In genomic region chr7:83631828-83632681, GRCm38 (mm10) we compare ENCODE assay signal across 8 mouse cellular contexts. TPM values are rescaled to one million over a fixed set of nuclear protein-coding genes. Genes with fewer than 3 reads are reported as not detected.
DNase-seq lines count a peak whose midpoint lies in the region; ATAC-seq and TF ChIP-seq lines count a peak whose summit lies in the region.

Gene Stard5, plus strand, starts transcription at chr7:83631959.

- H3K36me3 ChIP-seq in G1E (replicated peaks): peaks cover 2% of the 10 kb centered on the region
- no peaks in the 10 kb centered on the region for H3K36me3 ChIP-seq in forebrain, postnatal 0 days (ENCODE audit: insufficient read depth)
- H3K36me3 ChIP-seq in lung, embryonic 15.5 days: no peaks in the 10 kb centered on the region

- H3K9me3 ChIP-seq in G1E (replicated peaks): no peaks in the 10 kb centered on the region
- H3K9me3 ChIP-seq in forebrain, postnatal 0 days (ENCODE audit: low read length): no peaks in the 10 kb centered on the region
- H3K9me3 ChIP-seq in lung, embryonic 15.5 days: no peaks in the 10 kb centered on the region

- no peaks in the 10 kb centered on the region for H3K27me3 ChIP-seq in G1E (ENCODE audit: insufficient read depth, low read length)
- no peaks in the 10 kb centered on the region for H3K27me3 ChIP-seq in forebrain, postnatal 0 days (ENCODE audit: insufficient read depth, low read length)
- no peaks in the 10 kb centered on the region for H3K27me3 ChIP-seq in lung, embryonic 15.5 days

- peak within 1 kb of the TSS; percentile 77 for H3K4me3 ChIP-seq in G1E (ENCODE audit: low read depth, low read length)
- peak within 1 kb of the TSS; percentile 48 for H3K4me3 ChIP-seq in forebrain, postnatal 0 days (ENCODE audit: low read depth, low read length)
- H3K4me3 ChIP-seq in lung, embryonic 15.5 days: peak within 1 kb of the TSS; percentile 69

- H3K27ac ChIP-seq in forebrain, postnatal 0 days (ENCODE audit: low read depth, low read length): peak within 1 kb of the TSS; percentile 66
- H3K27ac ChIP-seq in lung, embryonic 15.5 days: peak within 1 kb of the TSS; percentile 76

- H3K4me2 ChIP-seq in forebrain, postnatal 0 days (ENCODE audit: low read depth): peak within 1 kb of the TSS; percentile 80
- H3K4me2 ChIP-seq in lung, embryonic 15.5 days: peak within 1 kb of the TSS; percentile 89

- under 1% methylated on average over 35 of the region's 35 CpGs for WGBS in forebrain, postnatal 0 days
- under 1% methylated on average over 35 of the region's 35 CpGs for WGBS in lung, embryonic 15.5 days

- H3K9ac ChIP-seq in forebrain, postnatal 0 days: peak within 1 kb of the TSS; percentile 62
- H3K9ac ChIP-seq in lung, embryonic 15.5 days: peak within 1 kb of the TSS; percentile 80

- TF ChIP-seq CTCF in G1E (IDR thresholded peaks at IDR 0.05; ENCODE audit: low read depth, low read length): no peak
- 0 out of 2 replicates have a peak, but pooled peaks have one; percentile 18 for TF ChIP-seq CTCF in forebrain, postnatal 0 days (IDR thresholded peaks at IDR 0.05; ENCODE audit: low read depth)

- H3K4me1 ChIP-seq in G1E (ENCODE audit: insufficient read depth, low read depth, low read length): peaks cover 16% of the 10 kb centered on the region
- peaks cover 9% of the 10 kb centered on the region; the same call in 1 of the 2 replicates for H3K4me1 ChIP-seq in forebrain, postnatal 0 days (ENCODE audit: insufficient read depth)
- H3K4me1 ChIP-seq in lung, embryonic 15.5 days: peaks cover 19% of the 10 kb centered on the region

- DNase-seq in G1E (ENCODE audit: low spot score): peak; percentile 92
- DNase-seq in cerebellum, adult 18-20 months: peak; percentile 90 to 96
- peak; percentile 93 for DNase-seq in forebrain, postnatal 0 days
- peak; percentile 92 for DNase-seq in heart, postnatal 4 days
- peak; percentile 85 to 86 for DNase-seq in layer of hippocampus, adult 8-10 months (ENCODE audit: low spot score in 2 of 2)
- DNase-seq in ovary, adult 18-20 months (ENCODE audit: low spot score): peak; percentile 90
- DNase-seq in thymus, postnatal 0 days (ENCODE audit: low spot score): peak; percentile 94

- ATAC-seq in G1E (ENCODE audit: extremely low read depth, insufficient number of reproducible peaks, low FRiP score, poor library complexity, severe bottlenecking): peak; percentile 98
- ATAC-seq in forebrain, postnatal 0 days: peak; percentile 99
- ATAC-seq in lung, embryonic 15.5 days (ENCODE audit: borderline replicate concordance, extremely low read depth, low FRiP score, low TSS enrichment): peak; percentile 98

RNA-seq across cellular contexts. Expression of gene Stard5, which starts in this region (rescaled TPM):
- total RNA-seq in G1E (2014; fragmentation: Nextera tagmentation): 6.6 and 8.7 TPM in 2 replicates
- total RNA-seq in G1E (2017): 3.0 and 3.6 TPM in 2 replicates
- 0.47 and 0.57 TPM in 2 replicates for polyA plus RNA-seq in G1E (2012)
- total RNA-seq in forebrain, postnatal 0 days (2014; rRNA removed): 6.5 and 9.6 TPM in 2 replicates
- polyA plus RNA-seq in forebrain, postnatal 0 days (2015; fragmentation: Nextera tagmentation; extraction: Ambion mirVana): 4.8 and 5.5 TPM in 2 replicates
- total RNA-seq in heart, postnatal 4 days (2021): 10 to 100 TPM; 27.5 to 28.8 TPM
- 10 to 100 TPM; 15.7 to 21.4 (median 20.7) TPM for total RNA-seq in layer of hippocampus, adult 8-10 months (2022)
- 16.0 and 17.5 TPM in 2 replicates for polyA plus RNA-seq in lung, embryonic 15.5 days (2015; fragmentation: Nextera tagmentation; extraction: Ambion mirVana)
- 47.3 and 47.4 TPM in 2 replicates for polyA plus RNA-seq in thymus, postnatal 0 days (2015; fragmentation: Nextera tagmentation; extraction: Ambion mirVana)

Comparison
In these comparisons a context has a peak if more than half of its experiments do, and no peak if none do; other contexts are left out.
1. Peak in every context shown above with its lines: DNase-seq, ATAC-seq, H3K4me3 ChIP-seq and H3K27ac ChIP-seq.